Mouse (Mus musculus): ENCODE data around the gene Pcbp4. TPM values are rescaled to one million over a fixed set of nuclear protein-coding genes. Genes with fewer than 3 reads are reported as not detected.
A peak's percentile ranks its signal among the peaks of the same experiment; 100 is the strongest.

Pcbp4 gene
- polyA plus RNA-seq, 1 experiment from 2014 or later: 213 TPM

GRCm38 (mm10) chr9:106466721-106467120, 13.6 kb downstream of the Pcbp4 start:
- 90% methylated on average over 6 of the region's 6 CpGs for WGBS
- Histone ChIP-seq H3K4me2 (replicated peaks) (no peak overlapping the region), H3K36me3 (peaks cover 19% of the 10 kb centered on the region), H3K9ac (no peak overlapping the region), H3K4me3 (no peak overlapping the region), H3K9me3 (no peaks in the 10 kb centered on the region), H3K27me3 (0 out of 2 replicates have a peak, but pooled peaks cover 8% of the 10 kb centered on the region), H3K27ac (no peak overlapping the region), H3K4me1 (peaks cover 16% of the 10 kb centered on the region)
- ATAC-seq (ENCODE audit: insufficient number of reproducible peaks, insufficient read depth, low FRiP score, low TSS enrichment): no peak

GRCm38 (mm10) chr9:106467746-106468145, 14.7 kb downstream of the Pcbp4 start:
- Histone ChIP-seq H3K27ac (no peak overlapping the region), H3K4me1 (peaks cover 24% of the 10 kb centered on the region), H3K4me3 (no peak overlapping the region), H3K9me3 (no peaks in the 10 kb centered on the region), H3K36me3 (peaks cover 9% of the 10 kb centered on the region), H3K4me2 (replicated peaks) (no peak overlapping the region), H3K27me3 (0 out of 2 replicates have a peak, but pooled peaks cover 8% of the 10 kb centered on the region), H3K9ac (no peak overlapping the region)
- whole genome bisulfite sequencing: 75% methylated on average over 7 of the region's 7 CpGs
- no peak for ATAC-seq (ENCODE audit: insufficient number of reproducible peaks, insufficient read depth, low FRiP score, low TSS enrichment)

GRCm38 (mm10) chr9:106469317-106469716, 16.2 kb downstream of the Pcbp4 start:
- H3K9ac ChIP-seq: no peak overlapping the region
- H3K27me3 ChIP-seq: no peaks in the 10 kb centered on the region
- H3K36me3 ChIP-seq: no peaks in the 10 kb centered on the region
- H3K4me3 ChIP-seq: no peak overlapping the region
- H3K4me1 ChIP-seq: peaks cover 22% of the 10 kb centered on the region
- no peak overlapping the region for H3K4me2 ChIP-seq (replicated peaks)
- H3K9me3 ChIP-seq: no peaks in the 10 kb centered on the region
- WGBS: 62% methylated on average over 6 of the region's 6 CpGs
- H3K27ac ChIP-seq: no peak overlapping the region
- ATAC-seq (ENCODE audit: insufficient number of reproducible peaks, insufficient read depth, low FRiP score, low TSS enrichment): no peak

- no peaks in the 10 kb centered on the region for H3K9me3 ChIP-seq
- H3K36me3 ChIP-seq: no peaks in the 10 kb centered on the region
- no peak overlapping the region for H3K27ac ChIP-seq
- no peak overlapping the region for H3K4me2 ChIP-seq (replicated peaks)
- no peak overlapping the region for H3K4me3 ChIP-seq
- WGBS: 60% methylated on average over 9 of the region's 9 CpGs
- H3K27me3 ChIP-seq: no peaks in the 10 kb centered on the region
- no peak overlapping the region for H3K9ac ChIP-seq
- H3K4me1 ChIP-seq: peaks cover 23% of the 10 kb centered on the region
- ATAC-seq (ENCODE audit: insufficient number of reproducible peaks, insufficient read depth, low FRiP score, low TSS enrichment): no peak
Measured at GRCm38 (mm10) chr9:106469776-106470175, 16.7 kb downstream of the Pcbp4 start.

GRCm38 (mm10) chr9:106470991-106471750, 18.1 kb downstream of the Pcbp4 start:
- H3K4me3 ChIP-seq: no peak overlapping the region
- no peak overlapping the region for H3K27ac ChIP-seq
- no peaks in the 10 kb centered on the region for H3K9me3 ChIP-seq
- WGBS: 57% methylated on average over 14 of the region's 14 CpGs
- H3K27me3 ChIP-seq: no peaks in the 10 kb centered on the region
- peaks cover 31% of the 10 kb centered on the region for H3K4me1 ChIP-seq
- H3K36me3 ChIP-seq: no peaks in the 10 kb centered on the region
- H3K4me2 ChIP-seq (replicated peaks): peak overlapping the region; percentile 29; the same call in 1 of the 2 replicates
- no peak for ATAC-seq (ENCODE audit: insufficient number of reproducible peaks, insufficient read depth, low FRiP score, low TSS enrichment)
- no peak overlapping the region for H3K9ac ChIP-seq

- Histone ChIP-seq H3K27ac (0 out of 2 replicates have a peak overlapping the region, but pooled peaks have one; percentile 24), H3K36me3 (no peaks in the 10 kb centered on the region), H3K4me2 (replicated peaks) (peak overlapping the region; percentile 29), H3K4me3 (no peak overlapping the region), H3K27me3 (no peaks in the 10 kb centered on the region), H3K4me1 (peaks cover 36% of the 10 kb centered on the region), H3K9me3 (no peaks in the 10 kb centered on the region), H3K9ac (no peak overlapping the region)
- WGBS: 14% methylated on average over 5 of the region's 5 CpGs
- ATAC-seq (ENCODE audit: insufficient number of reproducible peaks, insufficient read depth, low FRiP score, low TSS enrichment): no peak
Measured at GRCm38 (mm10) chr9:106471892-106472291, 18.8 kb downstream of the Pcbp4 start.

GRCm38 (mm10) chr9:106472321-106472720, 19.2 kb downstream of the Pcbp4 start:
- H3K4me3 ChIP-seq: no peak overlapping the region
- H3K9ac ChIP-seq: no peak overlapping the region
- H3K27me3 ChIP-seq: no peaks in the 10 kb centered on the region
- 70% methylated on average over 4 of the region's 4 CpGs for WGBS
- H3K36me3 ChIP-seq: no peaks in the 10 kb centered on the region
- H3K9me3 ChIP-seq: no peaks in the 10 kb centered on the region
- peaks cover 36% of the 10 kb centered on the region for H3K4me1 ChIP-seq
- ATAC-seq (ENCODE audit: insufficient number of reproducible peaks, insufficient read depth, low FRiP score, low TSS enrichment): no peak
- peak overlapping the region; percentile 24; the same call in 1 of the 2 replicates for H3K27ac ChIP-seq
- no peak overlapping the region for H3K4me2 ChIP-seq (replicated peaks)

GRCm38 (mm10) chr9:106473081-106473752, 20.1 kb downstream of the Pcbp4 start:
- Histone ChIP-seq H3K4me3 (no peak overlapping the region), H3K9ac (no peak overlapping the region), H3K4me1 (peaks cover 42% of the 10 kb centered on the region), H3K27ac (no peak overlapping the region), H3K9me3 (no peaks in the 10 kb centered on the region), H3K36me3 (no peaks in the 10 kb centered on the region), H3K27me3 (no peaks in the 10 kb centered on the region), H3K4me2 (replicated peaks) (no peak overlapping the region)
- no peak for ATAC-seq (ENCODE audit: insufficient number of reproducible peaks, insufficient read depth, low FRiP score, low TSS enrichment)
- 87% methylated on average over 16 of the region's 16 CpGs for WGBS

DNA sequence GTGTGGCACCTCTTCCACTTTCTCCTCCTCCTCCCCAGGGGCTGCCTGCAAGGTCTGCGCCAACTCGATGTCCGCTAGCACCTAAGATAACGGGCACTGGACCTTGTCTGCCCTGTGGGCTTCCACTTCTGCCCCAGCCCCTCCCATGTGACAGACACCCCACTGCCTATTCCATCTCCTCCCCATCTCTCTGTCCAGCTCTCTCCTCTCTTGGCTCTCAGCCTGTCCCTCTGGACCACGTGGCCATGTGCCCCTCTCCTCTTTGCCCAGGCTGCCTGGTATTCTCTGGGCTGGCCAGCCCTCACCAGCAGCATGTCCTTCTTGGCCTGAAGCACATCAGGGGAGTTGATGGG, 20.6 kb downstream of the Pcbp4 start:
- H3K27ac ChIP-seq: no peak overlapping the region
- H3K9me3 ChIP-seq: no peaks in the 10 kb centered on the region
- H3K4me2 ChIP-seq (replicated peaks): no peak overlapping the region
- 0 out of 2 replicates have a peak overlapping the region, but pooled peaks have one; percentile 17 for H3K9ac ChIP-seq
- no peaks in the 10 kb centered on the region for H3K27me3 ChIP-seq
- 80% methylated on average over 5 of the region's 5 CpGs for WGBS
- no peak overlapping the region for H3K4me3 ChIP-seq
- H3K4me1 ChIP-seq: peaks cover 42% of the 10 kb centered on the region
- no peak for ATAC-seq (ENCODE audit: insufficient number of reproducible peaks, insufficient read depth, low FRiP score, low TSS enrichment)
- no peaks in the 10 kb centered on the region for H3K36me3 ChIP-seq

- H3K4me2 ChIP-seq (replicated peaks): peak overlapping the region; percentile 21
- no peak overlapping the region for H3K27ac ChIP-seq
- H3K4me1 ChIP-seq: peaks cover 42% of the 10 kb centered on the region
- WGBS: 8% methylated on average over 6 of the region's 6 CpGs
- H3K27me3 ChIP-seq: no peaks in the 10 kb centered on the region
- H3K4me3 ChIP-seq: no peak overlapping the region
- H3K36me3 ChIP-seq: no peaks in the 10 kb centered on the region
- H3K9me3 ChIP-seq: no peaks in the 10 kb centered on the region
- 0 out of 2 replicates have a peak overlapping the region, but pooled peaks have one; percentile 17 for H3K9ac ChIP-seq
- ATAC-seq (ENCODE audit: insufficient number of reproducible peaks, insufficient read depth, low FRiP score, low TSS enrichment): no peak
Measured at GRCm38 (mm10) chr9:106474456-106474855, 21.4 kb downstream of the Pcbp4 start.

DNA sequence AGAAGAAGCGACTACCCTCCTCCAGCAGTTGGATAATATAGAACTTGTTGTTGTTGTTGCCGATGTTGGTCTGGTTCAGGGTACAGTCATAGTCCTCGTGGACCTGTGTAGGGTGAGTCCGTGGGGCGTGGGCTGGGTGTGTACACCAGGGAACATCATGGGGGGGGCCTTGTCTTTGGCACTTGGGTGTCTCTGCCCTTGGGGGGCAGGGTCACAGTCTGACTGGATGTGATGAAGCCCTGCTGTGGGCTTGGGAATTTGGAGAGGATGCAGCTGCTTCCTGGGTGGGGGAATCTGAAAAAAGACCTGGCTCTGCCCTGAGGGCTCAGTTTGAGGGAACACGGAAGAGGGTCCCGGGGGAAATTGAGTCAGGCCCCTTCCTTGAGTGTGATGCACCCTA, 22.0 kb downstream of the Pcbp4 start:
- no peak overlapping the region for H3K4me3 ChIP-seq
- no peaks in the 10 kb centered on the region for H3K36me3 ChIP-seq
- peaks cover 42% of the 10 kb centered on the region for H3K4me1 ChIP-seq
- no peak for ATAC-seq (ENCODE audit: insufficient number of reproducible peaks, insufficient read depth, low FRiP score, low TSS enrichment)
- no peak overlapping the region for H3K9ac ChIP-seq
- no peaks in the 10 kb centered on the region for H3K27me3 ChIP-seq
- H3K27ac ChIP-seq: no peak overlapping the region
- peak overlapping the region; percentile 21 for H3K4me2 ChIP-seq (replicated peaks)
- H3K9me3 ChIP-seq: no peaks in the 10 kb centered on the region
- 57% methylated on average over 7 of the region's 7 CpGs for WGBS

GRCm38 (mm10) chr9:106475663-106476001, 22.5 kb downstream of the Pcbp4 start, which contains the start of gene Rrp9:
Gene Rrp9 (plus strand): TSS chr9:106475963.
- Histone ChIP-seq H3K4me3 (peak within 1 kb of the TSS; percentile 83; the same call in 1 of the 2 replicates), H3K27ac (peak within 1 kb of the TSS; percentile 70), H3K4me1 (peaks cover 42% of the 10 kb centered on the region), H3K27me3 (no peaks in the 10 kb centered on the region), H3K9me3 (no peaks in the 10 kb centered on the region), H3K4me2 (replicated peaks) (peak within 1 kb of the TSS; percentile 27), H3K36me3 (peaks cover 4% of the 10 kb centered on the region; the same call in 1 of the 2 replicates), H3K9ac (peak within 1 kb of the TSS; percentile 19)
- WGBS: 87% methylated on average over 10 of the region's 10 CpGs
- no peak for ATAC-seq (ENCODE audit: insufficient number of reproducible peaks, insufficient read depth, low FRiP score, low TSS enrichment)

All from embryonic facial prominence, embryonic 12.5 days (tissue).